15 mouse cellular contexts compared by ENCODE assay signal in genomic region chr1:127168205-127168604, GRCm38 (mm10). TPM values are rescaled to one million over a fixed set of nuclear protein-coding genes. Genes with fewer than 3 reads are reported as not detected.
A peak's percentile ranks its signal among the peaks of the same experiment; 100 is the strongest.
DNase-seq lines count a peak whose midpoint lies in the region; ATAC-seq lines count a peak whose summit lies in the region.
"Had no signal": no experiment of that assay in that cellular context is flagged by ENCODE, and none has a peak within 500 bp of the region (broad histone marks: within the 10 kb centered on the region; RNA-seq: fewer than 3 reads in every experiment).

No protein-coding gene starts in this region.

- 59% methylated on average over 8 of the region's 8 CpGs for WGBS in hindbrain, embryonic 11.5 days
- WGBS in hindbrain, embryonic 10.5 days = 70% methylated on average over 8 of the region's 8 CpGs
- 23% methylated on average over 8 of the region's 8 CpGs for WGBS in forebrain, embryonic 16.5 days

- no peak for ATAC-seq in hindbrain, embryonic 11.5 days (ENCODE audit: low FRiP score)
- ATAC-seq in forebrain, embryonic 16.5 days = peak; percentile 90
- ATAC-seq: liver, postnatal 0 days; Patski had no signal

- no peaks in the 10 kb centered on the region for H3K9me3 ChIP-seq in hindbrain, embryonic 11.5 days (ENCODE audit: control insufficient read depth, low read length)
- H3K9me3 ChIP-seq in hindbrain, embryonic 10.5 days = no peaks in the 10 kb centered on the region
- no peaks in the 10 kb centered on the region for H3K9me3 ChIP-seq in forebrain, embryonic 16.5 days (ENCODE audit: control insufficient read depth, low read length)
- H3K9me3 ChIP-seq: heart, embryonic 15.5 days; stomach, embryonic 15.5 days had no signal

- no peak overlapping the region for H3K27ac ChIP-seq in hindbrain, embryonic 11.5 days (ENCODE audit: low read depth, low read length)
- no peak overlapping the region for H3K27ac ChIP-seq in hindbrain, embryonic 10.5 days
- 0 out of 2 replicates have a peak overlapping the region, but pooled peaks have one; percentile 8 for H3K27ac ChIP-seq in forebrain, embryonic 16.5 days (ENCODE audit: low read length)
- H3K27ac ChIP-seq: heart, embryonic 15.5 days; kidney, postnatal 0 days; stomach, embryonic 15.5 days had no signal

- no peaks in the 10 kb centered on the region for H3K36me3 ChIP-seq in hindbrain, embryonic 11.5 days (ENCODE audit: control insufficient read depth, insufficient read depth, low read length)
- H3K36me3 ChIP-seq in hindbrain, embryonic 10.5 days = no peaks in the 10 kb centered on the region
- H3K36me3 ChIP-seq in forebrain, embryonic 16.5 days (ENCODE audit: control insufficient read depth, insufficient read depth) = no peaks in the 10 kb centered on the region
- H3K36me3 ChIP-seq: heart, embryonic 15.5 days; stomach, embryonic 15.5 days had no signal

- H3K4me2 ChIP-seq in hindbrain, embryonic 11.5 days (replicated peaks; ENCODE audit: low read depth, low read length) = no peak overlapping the region
- no peak overlapping the region for H3K4me2 ChIP-seq in forebrain, embryonic 16.5 days (ENCODE audit: low read length)
- H3K4me2 ChIP-seq: heart, embryonic 15.5 days; stomach, embryonic 15.5 days had no signal

- H3K9ac ChIP-seq in hindbrain, embryonic 11.5 days (ENCODE audit: low read depth, low read length) = no peak overlapping the region
- no peak overlapping the region for H3K9ac ChIP-seq in forebrain, embryonic 16.5 days (replicated peaks; ENCODE audit: low read depth, low read length)
- H3K9ac ChIP-seq: heart, embryonic 15.5 days; liver, postnatal 0 days; stomach, embryonic 15.5 days had no signal

- no peak overlapping the region for H3K4me3 ChIP-seq in hindbrain, embryonic 11.5 days (ENCODE audit: low read depth, low read length)
- no peak overlapping the region for H3K4me3 ChIP-seq in hindbrain, embryonic 10.5 days
- no peak overlapping the region for H3K4me3 ChIP-seq in forebrain, embryonic 16.5 days (replicated peaks; ENCODE audit: low read length)
- H3K4me3 ChIP-seq: heart, embryonic 15.5 days; stomach, embryonic 15.5 days had no signal

- H3K27me3 ChIP-seq in hindbrain, embryonic 11.5 days (ENCODE audit: control insufficient read depth, insufficient read depth, low read length) = no peaks in the 10 kb centered on the region
- no peaks in the 10 kb centered on the region for H3K27me3 ChIP-seq in hindbrain, embryonic 10.5 days (ENCODE audit: insufficient read depth, poor library complexity, severe bottlenecking)
- no peaks in the 10 kb centered on the region for H3K27me3 ChIP-seq in forebrain, embryonic 16.5 days (replicated peaks; ENCODE audit: control insufficient read depth, insufficient read depth, low read length)
- H3K27me3 ChIP-seq: CH12.LX; heart, embryonic 15.5 days; stomach, embryonic 15.5 days had no signal

- DNase-seq in hindbrain, embryonic 11.5 days (ENCODE audit: low spot score) = peak; percentile 4
- DNase-seq in hindbrain, embryonic 10.5 days (ENCODE audit: low spot score) = no peak
- peak; percentile 17 to 41 for DNase-seq in right cerebral cortex, adult 2 months (ENCODE audit: low spot score in 2 of 2)
- no peak for DNase-seq in right cerebral cortex, adult 18-20 months
- peak; percentile 43 for DNase-seq in telencephalon, adult 2 months (ENCODE audit: low read depth, low spot score)
- DNase-seq in lung, postnatal 4 days = no peak
- DNase-seq: adrenal gland, adult 2 months; liver, postnatal 0 days; thymus, postnatal 36 days had no signal

- no peaks in the 10 kb centered on the region; the same call in 1 of the 2 replicates for H3K4me1 ChIP-seq in hindbrain, embryonic 11.5 days (replicated peaks; ENCODE audit: control insufficient read depth, insufficient read depth, low read length)
- H3K4me1 ChIP-seq in hindbrain, embryonic 10.5 days (replicated peaks) = peaks cover 6% of the 10 kb centered on the region; the same call in 1 of the 2 replicates
- H3K4me1 ChIP-seq in forebrain, embryonic 16.5 days (replicated peaks; ENCODE audit: control insufficient read depth, insufficient read depth, low read length) = peaks cover 13% of the 10 kb centered on the region
- H3K4me1 ChIP-seq: stomach, embryonic 15.5 days had no signal

RNA-seq across cellular contexts. Expression of gene Mgat5, which starts 36.6 kb away (rescaled TPM):
- 8.3 and 11.5 TPM in 2 replicates for polyA plus RNA-seq in hindbrain, embryonic 11.5 days (2014; fragmentation: Nextera tagmentation; extraction: Ambion mirVana)
- polyA plus RNA-seq in hindbrain, embryonic 10.5 days (2016; fragmentation: Nextera tagmentation; extraction: Ambion mirVana) = 4.7 and 7.0 TPM in 2 replicates
- polyA plus RNA-seq in forebrain, embryonic 16.5 days (2015; fragmentation: Nextera tagmentation; extraction: Ambion mirVana) = 12.1 and 14.8 TPM in 2 replicates

Comparison
In these comparisons a context has a peak if more than half of its experiments do, and no peak if none do; other contexts are left out.
1. DNase-seq: peak in hindbrain, embryonic 11.5 days (single experiment), right cerebral cortex, adult 2 months (2 of 2) and telencephalon, adult 2 months (single experiment); none in hindbrain, embryonic 10.5 days (single experiment), right cerebral cortex, adult 18-20 months (single experiment) and lung, postnatal 4 days (0 of 2).